Mouse (Mus musculus) c-Kit-positive CD71-negative TER-119-negative erythroid progenitor cells, embryonic 14.5 days (primary cell): ENCODE results near the gene Gsdma3.

Experiments
- DNase-seq: peaks from one replicate; pipeline ENCODE4 v3.0.0-alpha.2; 2013; ENCODE audit warnings: low read depth

The Gsdma3 gene

GRCm38 (mm10) chr11:98625611-98626410 lies at the start of gene Gsdma3, which contains the start of gene Gm12355:
Gene Gsdma3, plus strand, starts transcription at chr11:98626360.
Gene Gm12355, minus strand, starts transcription at chr11:98625661.
- no peak for DNase-seq

DNA sequence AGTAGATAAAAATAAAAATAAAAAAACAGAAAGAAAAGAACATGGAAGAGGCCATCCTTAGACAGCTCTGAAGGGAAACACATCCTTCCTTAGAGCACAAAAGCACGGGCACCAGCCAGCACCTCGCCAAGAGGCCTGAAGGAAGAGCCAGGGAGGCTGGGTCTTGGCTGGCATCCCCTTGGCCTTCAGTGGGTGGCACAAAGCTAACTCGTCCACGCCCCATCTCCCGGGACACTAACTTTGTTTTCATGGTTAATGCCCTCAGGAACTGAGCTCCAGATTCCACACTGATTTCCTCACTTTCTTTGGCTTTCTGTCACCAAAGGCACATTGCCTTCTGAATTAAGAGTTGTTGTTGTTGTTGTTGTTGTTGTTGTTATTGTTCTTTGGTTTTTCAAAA lies 48.4 kb upstream of the Gsdma3 start:
- no peak for DNase-seq

- DNase-seq: no peak
Measured at GRCm38 (mm10) chr11:98580301-98581121, 45.6 kb upstream of the Gsdma3 start.

DNA sequence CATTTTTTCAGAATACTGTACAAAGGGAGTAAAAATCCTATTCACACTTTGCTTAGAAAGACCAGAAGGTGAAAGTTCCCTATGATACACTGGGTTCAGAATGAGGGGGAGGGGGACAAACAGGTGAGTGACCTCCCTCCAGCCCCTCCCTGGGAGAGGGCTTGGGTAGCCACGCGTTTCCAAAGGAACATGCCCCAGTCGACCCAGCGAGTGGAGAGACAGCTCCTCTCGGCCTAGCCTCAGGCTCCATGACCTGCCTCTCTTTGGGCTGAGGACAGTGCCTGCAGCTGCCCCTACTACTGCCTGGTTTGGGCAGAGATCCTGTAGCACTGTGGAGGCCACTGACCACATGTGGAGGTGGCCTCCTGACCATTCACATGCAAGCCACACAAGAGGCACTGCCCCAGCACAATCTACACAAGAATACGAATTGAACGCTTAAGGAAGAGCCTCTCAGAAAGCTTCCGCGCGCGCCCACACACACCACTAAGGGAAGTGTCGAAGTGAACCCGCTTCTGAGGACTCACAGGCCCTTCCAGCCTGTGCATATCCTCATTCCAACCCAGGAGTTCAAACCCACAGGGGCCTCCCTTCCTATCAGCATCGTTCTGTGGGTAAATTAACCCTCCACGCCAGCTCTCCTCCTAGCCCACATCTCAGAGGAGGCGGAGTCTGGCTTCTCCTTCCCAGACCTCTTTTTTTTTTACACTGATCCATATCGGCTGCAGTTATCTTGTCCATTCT lies 44.7 kb upstream of the Gsdma3 start:
- DNase-seq: no peak

DNA sequence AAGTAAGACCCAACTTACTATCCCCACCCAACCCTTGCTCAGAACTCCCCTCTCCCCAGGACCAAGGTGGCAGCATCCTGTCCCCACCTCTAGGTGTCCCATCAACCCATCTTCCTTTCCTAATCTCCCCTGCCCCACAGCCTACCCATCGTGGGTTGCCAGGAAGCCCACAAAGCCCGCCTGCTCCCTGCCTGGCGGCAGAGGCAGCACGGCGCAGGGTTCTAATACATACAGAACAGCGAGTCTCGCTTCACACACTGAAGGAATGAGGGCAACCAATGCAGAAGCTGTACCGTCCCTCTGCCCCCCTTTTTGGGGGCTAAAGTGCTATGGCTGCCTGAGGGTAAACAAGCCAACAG lies 44.2 kb upstream of the Gsdma3 start:
- no peak for DNase-seq

DNA sequence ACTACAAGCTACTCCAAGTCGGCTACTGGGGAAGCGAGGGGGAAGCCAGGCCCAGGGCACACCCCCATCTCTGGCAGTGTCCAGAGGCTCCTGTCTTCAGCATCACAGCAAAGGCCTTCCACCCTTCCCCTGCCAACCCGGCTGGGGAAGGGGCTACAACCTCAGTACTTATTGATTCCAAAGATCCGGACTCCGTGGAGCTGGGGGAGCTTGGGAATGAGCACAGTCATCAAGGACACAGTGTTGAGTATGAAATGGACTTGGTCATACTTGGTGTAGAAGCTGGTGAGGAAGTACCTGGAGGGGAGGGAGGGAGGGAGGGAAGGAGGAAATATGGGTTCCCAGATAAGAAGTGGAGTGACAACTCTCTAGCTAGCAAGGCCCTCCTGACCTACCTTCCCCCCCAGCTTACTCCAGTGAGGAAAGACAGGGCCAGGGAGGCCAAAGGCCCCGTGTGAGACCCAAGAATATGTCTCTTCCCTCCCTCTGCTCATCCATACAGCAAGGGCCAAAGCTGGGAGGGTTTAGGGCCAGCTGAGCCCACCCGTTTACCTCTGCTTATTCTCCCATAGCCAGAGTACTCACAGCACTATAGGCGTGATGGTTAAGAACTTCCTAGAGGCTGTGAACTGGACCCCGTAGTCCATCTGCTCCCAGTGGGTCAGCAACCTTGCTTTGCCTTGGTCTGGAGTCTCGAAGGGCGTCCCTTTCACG lies 43.5 kb upstream of the Gsdma3 start:
- DNase-seq: no peak

GRCm38 (mm10) chr11:98583265-98583552 lies 43.0 kb upstream of the Gsdma3 start:
- DNase-seq: no peak

DNA sequence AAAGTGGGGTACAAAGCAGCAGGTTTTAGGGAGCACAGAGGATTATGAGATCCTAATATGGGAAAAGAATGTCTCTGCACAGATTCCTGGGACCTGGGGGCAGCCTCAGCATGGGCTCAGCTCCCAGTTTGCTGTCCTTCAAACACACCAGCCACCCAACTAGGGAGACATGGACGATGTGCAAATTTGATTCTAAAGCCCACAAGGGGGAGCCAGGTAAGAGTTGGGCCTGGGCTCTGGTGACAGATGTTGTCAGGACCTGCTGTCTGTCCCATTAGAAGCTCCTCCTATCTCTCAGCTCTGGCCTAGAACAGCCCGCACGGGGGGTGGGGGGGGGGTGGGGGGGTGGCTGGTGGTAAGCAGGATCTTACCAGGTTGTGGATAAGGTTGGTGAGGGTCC lies 42.6 kb upstream of the Gsdma3 start:
- DNase-seq: no peak

DNA sequence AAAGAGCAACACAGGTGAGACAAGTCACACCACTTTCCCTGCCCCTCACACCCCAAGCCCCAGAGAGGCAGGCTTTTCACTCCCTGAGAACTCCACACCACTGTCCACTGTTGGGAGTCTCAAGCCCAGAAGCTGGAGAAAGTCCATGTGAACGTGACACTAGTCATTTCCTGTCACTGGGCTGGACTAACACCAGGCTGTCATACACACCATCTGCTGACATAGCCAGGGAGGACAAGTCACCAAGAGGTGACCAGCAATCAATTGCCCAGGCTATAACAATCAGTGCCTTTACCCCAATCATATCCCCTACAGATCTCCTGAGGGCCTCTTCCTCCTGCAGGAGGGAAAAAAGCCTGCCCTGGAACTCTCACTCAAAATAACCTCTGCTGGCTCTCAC lies 42.0 kb upstream of the Gsdma3 start:
- no peak for DNase-seq

DNA sequence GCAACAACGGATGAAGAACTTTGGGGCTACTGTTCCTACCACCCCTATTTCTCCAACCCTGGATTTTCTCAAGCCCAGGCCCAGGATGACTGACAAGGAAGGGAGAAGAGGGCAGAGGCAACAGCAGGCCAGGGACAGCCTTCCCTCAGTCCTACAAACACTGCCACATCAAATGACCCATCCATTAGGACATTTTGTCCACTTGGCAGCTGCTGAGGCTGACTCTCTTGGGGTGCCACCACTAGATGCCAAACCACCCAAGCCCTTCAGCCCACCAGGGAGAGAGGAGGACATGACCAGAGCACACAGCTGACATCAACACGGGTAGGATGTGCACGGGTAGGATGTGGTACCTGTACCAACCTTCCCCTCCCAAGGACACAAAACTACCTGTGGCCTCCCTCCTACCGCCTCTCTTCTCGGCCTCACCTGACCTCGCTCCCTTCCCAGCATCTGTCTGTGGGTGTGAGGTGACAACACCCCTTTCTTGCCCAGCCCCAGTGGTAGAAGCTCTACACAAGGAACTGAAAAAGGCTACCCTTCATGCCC lies 41.5 kb upstream of the Gsdma3 start:
- DNase-seq: no peak

DNA sequence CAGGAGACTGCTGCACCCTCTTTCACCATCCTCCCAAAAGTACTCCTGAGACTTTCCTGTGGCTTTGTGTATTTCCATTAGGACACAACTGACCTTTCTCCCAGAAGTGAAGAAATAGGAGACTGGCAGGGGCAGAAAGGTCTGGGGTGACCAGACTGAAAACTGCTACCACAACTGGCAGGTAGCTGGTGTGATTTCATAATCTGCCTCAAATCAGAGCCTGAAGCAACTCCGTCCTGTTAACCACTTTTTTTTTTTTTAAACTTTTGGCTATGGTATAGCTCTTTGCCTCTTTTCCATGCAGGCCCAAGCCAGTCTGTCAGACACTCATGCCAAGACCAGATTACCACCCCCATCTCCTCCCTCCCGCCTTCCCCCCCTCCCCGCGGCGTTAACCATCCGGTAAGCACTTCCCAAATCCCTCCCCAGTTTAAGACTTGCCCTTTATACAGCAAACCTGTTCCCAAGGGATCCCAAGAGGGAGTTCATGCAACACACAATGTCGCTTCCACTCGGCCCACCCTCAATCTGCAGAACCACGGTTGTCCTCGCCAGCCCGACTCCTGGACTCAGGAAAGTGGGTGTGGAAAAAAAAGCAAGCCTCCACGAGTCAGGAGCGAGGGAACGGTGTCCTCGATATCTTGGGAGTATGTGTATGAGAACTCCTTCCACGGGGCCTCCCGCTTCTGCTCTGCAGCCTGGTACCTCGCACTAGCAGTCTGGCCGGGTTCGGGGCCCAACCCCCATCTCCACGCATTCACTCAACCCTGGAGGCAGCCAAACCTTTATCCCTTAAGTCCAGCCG lies 39.9 kb upstream of the Gsdma3 start:
- DNase-seq: no peak

DNA sequence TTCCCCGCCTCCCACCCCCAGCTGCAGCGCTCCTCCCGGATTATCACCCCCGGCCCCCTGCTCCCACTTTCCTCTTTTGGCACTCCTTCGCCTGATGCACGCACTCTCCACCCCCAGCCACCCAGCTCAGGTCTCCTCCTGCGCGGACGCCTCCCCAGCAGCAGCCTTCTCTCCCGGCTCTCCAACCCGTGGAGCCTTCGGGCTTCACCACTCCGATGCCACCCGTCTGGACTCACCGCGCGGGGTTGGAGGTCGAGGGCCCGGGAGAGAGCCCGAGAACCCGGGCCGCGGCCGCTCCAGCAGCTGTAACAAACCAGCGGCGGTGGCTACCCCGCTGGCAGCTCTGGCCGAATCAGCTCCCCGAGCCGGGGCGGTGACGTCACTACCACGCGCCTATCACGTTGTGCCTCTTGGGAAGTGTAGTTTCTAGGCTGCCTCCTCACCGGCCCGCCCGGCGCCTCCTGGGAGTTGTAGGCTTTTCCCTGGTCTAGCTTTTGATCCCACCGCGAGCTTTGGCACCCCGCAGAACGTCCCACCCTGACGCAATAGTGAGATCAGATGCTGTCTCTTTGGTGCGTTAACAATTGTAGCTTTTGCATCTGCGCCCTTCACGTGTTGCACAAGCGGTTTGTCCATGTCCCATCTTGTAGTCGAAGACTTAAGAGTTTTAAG lies 39.1 kb upstream of the Gsdma3 start, which contains the start of gene Ormdl3:
Gene Ormdl3 (minus strand): TSS at position 477 of the 672 bp plus-strand sequence.
- DNase-seq: peak; percentile 97

DNA sequence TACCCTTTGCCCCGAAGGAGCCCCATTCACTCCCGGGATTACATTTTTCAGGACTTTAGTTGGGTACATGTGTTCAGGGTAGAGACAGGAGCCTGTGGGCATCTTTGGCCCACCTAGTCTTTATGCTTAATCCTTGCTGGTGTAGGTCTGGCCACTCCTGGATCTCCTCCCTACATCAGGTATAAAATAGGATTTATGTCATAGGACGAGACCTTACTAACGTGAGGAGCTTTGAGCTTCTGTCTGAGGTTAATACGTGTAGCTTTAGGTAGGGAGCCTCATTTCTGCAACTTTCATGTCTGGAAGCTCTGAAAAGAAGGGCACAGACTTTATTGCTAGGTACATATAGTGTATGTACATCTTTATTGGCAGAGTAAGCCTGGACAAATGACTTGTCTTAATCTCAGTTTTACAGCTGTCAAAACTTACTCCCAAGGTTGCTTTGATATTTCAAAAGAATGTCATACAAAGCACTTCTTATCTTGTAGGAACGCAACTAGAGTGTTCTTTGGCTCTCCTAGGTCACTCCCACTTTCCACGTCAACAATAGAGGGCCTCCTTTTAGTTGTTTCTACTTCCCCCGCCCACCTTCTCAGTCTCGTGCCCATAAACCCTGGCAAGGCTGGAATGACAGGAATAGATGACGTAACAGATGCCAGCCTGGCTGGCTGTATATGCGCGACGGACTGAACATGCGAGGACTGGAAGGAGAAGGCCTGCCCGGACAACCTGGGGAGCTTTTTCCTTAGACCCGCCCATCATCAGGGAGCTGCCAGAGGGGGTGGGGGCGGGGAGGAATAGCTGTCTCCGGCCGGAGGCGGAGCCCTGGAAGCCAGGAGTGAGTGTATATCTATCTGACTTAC lies 38.2 kb upstream of the Gsdma3 start:
- DNase-seq: peak; percentile 76

GRCm38 (mm10) chr11:98588833-98589281 lies 37.3 kb upstream of the Gsdma3 start:
- no peak for DNase-seq

GRCm38 (mm10) chr11:98589306-98589705 lies 36.9 kb upstream of the Gsdma3 start:
- DNase-seq: no peak

- no peak for DNase-seq
Measured at GRCm38 (mm10) chr11:98590548-98591445, 35.4 kb upstream of the Gsdma3 start.

DNA sequence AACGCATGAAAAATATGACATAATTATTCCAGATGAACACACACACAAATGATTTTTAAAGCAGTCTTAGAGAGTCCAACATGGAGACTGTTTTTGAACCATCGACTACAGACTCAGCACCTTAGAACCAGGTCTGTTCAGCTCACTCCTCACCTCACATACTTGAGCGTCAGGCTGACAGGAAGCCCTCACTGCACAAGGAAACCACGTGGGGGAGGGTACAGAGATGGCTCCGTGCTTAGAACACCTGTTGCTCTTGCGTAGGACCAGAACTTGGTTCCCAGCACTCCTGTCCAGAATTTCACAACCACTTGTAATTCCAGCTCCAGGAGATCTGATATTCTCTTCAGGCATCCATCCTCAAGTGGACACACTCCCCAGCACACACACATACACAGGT lies 31.1 kb upstream of the Gsdma3 start:
- DNase-seq: no peak

DNA sequence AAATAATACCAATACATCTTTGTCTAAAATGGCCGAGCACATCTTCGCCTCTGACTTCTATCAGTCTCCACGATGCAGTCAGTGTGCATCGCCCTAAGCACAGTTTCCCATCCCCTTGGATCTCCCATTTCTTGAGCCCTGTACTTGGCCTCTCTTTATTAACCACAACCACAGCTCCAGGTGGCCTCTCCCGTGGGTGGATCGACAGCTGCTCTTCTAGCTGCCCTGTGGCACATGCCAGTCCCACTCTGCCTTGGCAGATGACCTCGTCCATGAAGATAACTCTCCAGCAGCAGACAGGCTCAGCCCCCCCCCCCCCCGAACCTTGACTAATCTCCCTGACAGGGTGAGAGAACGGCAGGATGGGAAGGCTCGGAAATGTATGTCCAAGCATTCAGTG lies 30.7 kb upstream of the Gsdma3 start:
- no peak for DNase-seq
